Mouse (Mus musculus) liver, postnatal 0 days (tissue): ENCODE measurements around the gene Etfdh. TPM values are rescaled to one million over a fixed set of nuclear protein-coding genes. Genes with fewer than 3 reads are reported as not detected.
A peak's percentile ranks its signal among the peaks of the same experiment; 100 is the strongest.

Experiments used
- ATAC-seq: fragments of 200-750 bp; cut with Nextera tagmentation; 2 replicates; pipeline ENCODE4 v1.8.0; 2017; ENCODE audit warnings: mild to moderate bottlenecking, moderate library complexity
- DNase-seq: peaks from one replicate; pipeline ENCODE4 v3.0.0-alpha.2; 2016
- H3K27ac ChIP-seq: fragments of 300-500 bp; sonication (generic); 2 replicates; pipeline ENCODE4 v1.5.1; 2014; ENCODE audit warnings: antibody characterized with exemption, moderate library complexity, mild to moderate bottlenecking, low read depth
- H3K27me3 ChIP-seq: fragments of 300-500 bp; sonication (generic); 2 replicates; pipeline ENCODE4 v1.6.1; 2014; ENCODE audit warnings: low read length, control low read depth, mixed read lengths; ENCODE audit not compliant: insufficient read depth
- H3K36me3 ChIP-seq: fragments of 300-500 bp; sonication (generic); replicated peaks from 2 replicates; pipeline ENCODE4 v1.6.1; 2014; ENCODE audit warnings: mild to moderate bottlenecking, control low read depth, low read length, moderate library complexity, mixed read lengths; ENCODE audit not compliant: insufficient read depth
- H3K4me1 ChIP-seq: fragments of 300-500 bp; sonication (generic); 2 replicates; pipeline ENCODE4 v1.6.1; 2014; ENCODE audit warnings: antibody characterized with exemption, mild to moderate bottlenecking, control low read depth; ENCODE audit not compliant: insufficient read depth
- H3K4me2 ChIP-seq: fragments of 300-500 bp; sonication (generic); 2 replicates; pipeline ENCODE4 v1.6.1; 2014; ENCODE audit warnings: low read depth, mild to moderate bottlenecking, low read length, moderate library complexity, mixed read lengths
- H3K4me3 ChIP-seq: fragments of 300-500 bp; sonication (generic); 2 replicates; pipeline ENCODE4 v1.5.1; 2014; ENCODE audit warnings: low read depth, low read length
- H3K9ac ChIP-seq: fragments of 300-500 bp; sonication (generic); replicated peaks from 2 replicates; pipeline ENCODE4 v1.6.1; 2014; ENCODE audit warnings: mild to moderate bottlenecking, moderate library complexity
- H3K9me3 ChIP-seq: fragments of 300-500 bp; sonication (generic); 2 replicates; pipeline ENCODE4 v1.6.1; 2016; ENCODE audit warnings: mild to moderate bottlenecking, control low read depth, low read length, mixed read lengths
- CTCF ChIP-seq: sonication (generic); IDR thresholded peaks from 2 replicates; pipeline ENCODE4 v1.5.1; 2016; ENCODE audit warnings: antibody characterized with exemption, low read depth
- EP300 ChIP-seq: IDR thresholded peaks from 2 replicates; pipeline ENCODE4 v1.6.1; 2016; ENCODE audit warnings: antibody characterized with exemption, low read depth, mild to moderate bottlenecking
- WGBS: fragments of 180-500 bp; shearing (Covaris S2); extraction: QIAGEN DNeasy Blood & Tissue Kit; methylation state at CpG from one replicate; pipeline ENCODE4 v1.1.7; 2014; ENCODE audit not compliant: insufficient replicate concordance; 5-methylcytosine and 5-hydroxymethylcytosine counted together
- polyA plus RNA-seq: library from polyadenylated mRNA; unstranded; fragments of >200 nt; fragmentation: Nextera tagmentation; extraction: Ambion mirVana; gene quantifications from 2 replicates; pipeline ENCODE4 v1.2.1, GENCODE M21; 2015

Etfdh gene
- 215 and 239 TPM in 2 replicates for polyA plus RNA-seq

GRCm38 (mm10) chr3:79629416-79629730, at the start of gene Etfdh:
TSS of gene Etfdh (minus strand) at chr3:79629500.
- Histone ChIP-seq H3K4me3 (peak within 1 kb of the TSS; percentile 86), H3K4me2 (peak within 1 kb of the TSS; percentile 85), H3K27me3 (no peaks in the 10 kb centered on the region), H3K36me3 (peaks cover 12% of the 10 kb centered on the region), H3K4me1 (0 out of 2 replicates have a peak, but pooled peaks cover 6% of the 10 kb centered on the region), H3K9me3 (0 out of 2 replicates have a peak, but pooled peaks cover 2% of the 10 kb centered on the region), H3K27ac (peak within 1 kb of the TSS; percentile 96), H3K9ac (peak within 1 kb of the TSS; percentile 87)
- WGBS, result 2% methylated on average over 11 of the region's 11 CpGs
- peak; percentile 73 for DNase-seq
- ATAC-seq, result peak; percentile 37
- TF ChIP-seq EP300 (no peak), CTCF (no peak)

DNA sequence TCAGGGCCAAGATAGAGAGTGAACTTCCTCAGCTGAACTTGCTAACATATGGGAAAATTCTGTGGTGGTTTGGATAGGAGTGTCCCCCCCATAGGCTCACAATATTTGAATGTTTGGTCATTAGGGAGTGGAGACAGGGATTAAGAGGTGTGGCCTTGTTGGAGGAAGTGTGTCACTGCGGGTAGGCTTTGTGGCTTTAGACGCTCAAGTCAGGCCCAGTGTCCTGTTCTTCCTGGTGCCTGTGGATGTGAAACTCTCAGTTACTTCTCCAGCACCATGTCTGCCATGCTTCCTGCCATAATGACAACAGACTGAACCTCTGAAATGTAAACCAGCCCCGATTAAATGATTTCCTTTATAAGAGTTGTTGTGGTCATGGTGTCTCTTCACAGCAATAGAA, 47.1 kb upstream of the Etfdh start:
- ATAC-seq (no peak), DNase-seq (no peak)
- no peak overlapping the region for H3K4me3 ChIP-seq
- no peaks in the 10 kb centered on the region for H3K4me1 ChIP-seq
- H3K27ac ChIP-seq, result no peak overlapping the region
- H3K36me3 ChIP-seq, result no peaks in the 10 kb centered on the region
- H3K9ac ChIP-seq, result no peak overlapping the region
- H3K9me3 ChIP-seq, result no peaks in the 10 kb centered on the region
- no peak for TF ChIP-seq CTCF
- no peak for TF ChIP-seq EP300
- 68% methylated on average over 3 of the region's 3 CpGs for WGBS
- H3K4me2 ChIP-seq, result no peak overlapping the region
- H3K27me3 ChIP-seq, result no peaks in the 10 kb centered on the region

- Histone ChIP-seq H3K4me2 (no peak overlapping the region), H3K27ac (no peak overlapping the region), H3K4me1 (no peaks in the 10 kb centered on the region), H3K4me3 (no peak overlapping the region), H3K9me3 (no peaks in the 10 kb centered on the region), H3K27me3 (no peaks in the 10 kb centered on the region), H3K9ac (no peak overlapping the region), H3K36me3 (no peaks in the 10 kb centered on the region)
- TF ChIP-seq CTCF, result no peak
- no peak for TF ChIP-seq EP300
- ATAC-seq (no peak), DNase-seq (no peak)
- WGBS, result 69% methylated on average over 5 of the region's 5 CpGs
Measured at GRCm38 (mm10) chr3:79674641-79675040, 45.3 kb upstream of the Etfdh start.

GRCm38 (mm10) chr3:79673082-79673481, 43.8 kb upstream of the Etfdh start:
- 12% methylated on average over 4 of the region's 4 CpGs for WGBS
- Histone ChIP-seq H3K9me3 (no peaks in the 10 kb centered on the region), H3K27ac (no peak overlapping the region), H3K27me3 (no peaks in the 10 kb centered on the region), H3K4me1 (no peaks in the 10 kb centered on the region), H3K4me3 (no peak overlapping the region), H3K9ac (no peak overlapping the region), H3K36me3 (no peaks in the 10 kb centered on the region), H3K4me2 (no peak overlapping the region)
- TF ChIP-seq EP300, result no peak
- TF ChIP-seq CTCF, result peak; percentile 87
- DNase-seq (peak; percentile 62), ATAC-seq (no peak)

- Histone ChIP-seq H3K9ac (no peak overlapping the region), H3K36me3 (no peaks in the 10 kb centered on the region), H3K27ac (no peak overlapping the region), H3K4me1 (no peaks in the 10 kb centered on the region), H3K4me2 (no peak overlapping the region), H3K4me3 (no peak overlapping the region), H3K27me3 (no peaks in the 10 kb centered on the region), H3K9me3 (no peaks in the 10 kb centered on the region)
- 76% methylated on average over 16 of the region's 16 CpGs for WGBS
- ATAC-seq (no peak), DNase-seq (no peak)
- TF ChIP-seq EP300 (no peak), CTCF (no peak)
Measured at GRCm38 (mm10) chr3:79672188-79672587, 42.9 kb upstream of the Etfdh start.

DNA sequence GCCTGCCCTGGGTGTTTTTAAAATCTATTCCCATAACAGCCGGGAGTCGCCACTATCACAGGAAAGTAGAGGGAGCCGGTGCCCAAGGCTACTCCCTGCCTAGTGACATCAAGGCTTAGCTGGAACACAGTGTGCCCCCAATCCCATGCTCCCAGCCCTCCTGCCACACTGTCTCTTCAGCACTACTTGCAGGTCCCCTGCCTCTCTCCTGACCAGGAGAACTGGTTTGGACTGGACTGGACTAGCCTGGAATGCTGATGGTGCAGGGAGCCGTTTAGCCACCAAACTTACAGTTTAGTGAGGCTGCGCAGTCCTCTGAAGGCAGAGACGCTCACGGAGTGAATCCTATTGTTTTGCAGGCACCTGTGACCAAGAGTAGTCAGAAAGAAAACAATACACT, 41.3 kb upstream of the Etfdh start:
- DNase-seq (no peak), ATAC-seq (no peak)
- H3K4me2 ChIP-seq, result no peak overlapping the region
- 81% methylated on average over 7 of the region's 7 CpGs for WGBS
- H3K4me3 ChIP-seq, result no peak overlapping the region
- no peaks in the 10 kb centered on the region for H3K27me3 ChIP-seq
- no peak overlapping the region for H3K27ac ChIP-seq
- TF ChIP-seq CTCF, result no peak
- no peak for TF ChIP-seq EP300
- H3K9me3 ChIP-seq, result no peaks in the 10 kb centered on the region
- H3K36me3 ChIP-seq, result no peaks in the 10 kb centered on the region
- H3K4me1 ChIP-seq, result no peaks in the 10 kb centered on the region
- no peak overlapping the region for H3K9ac ChIP-seq
